ENCODE assay signal across 8 mouse cellular contexts in the genomic region with DNA sequence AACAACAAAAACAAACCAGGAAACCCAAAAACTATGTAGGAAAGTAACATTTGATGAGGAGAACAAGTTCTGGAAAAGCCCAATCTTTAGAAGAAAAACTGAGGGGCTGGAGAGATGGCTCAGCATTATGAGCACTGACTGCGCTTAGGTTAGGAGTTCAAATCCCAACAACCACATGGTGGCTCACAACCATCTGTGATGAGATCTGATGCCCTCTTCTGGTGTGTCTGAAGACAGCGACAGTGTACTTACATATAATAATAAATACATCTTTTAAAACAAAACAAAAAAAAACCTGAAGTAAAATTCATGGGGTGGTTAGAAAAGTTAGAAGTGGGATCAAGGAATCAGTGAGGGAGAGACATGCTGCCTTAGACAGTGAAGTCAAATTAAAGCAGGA. TPM values are rescaled to one million over a fixed set of nuclear protein-coding genes. Genes with fewer than 3 reads are reported as not detected.
DNase-seq lines count a peak whose midpoint lies in the region; ATAC-seq and TF ChIP-seq lines count a peak whose summit lies in the region.

No protein-coding gene starts in this region.

- ATAC-seq in heart, embryonic 11.5 days (replicated peaks; ENCODE audit: insufficient number of reproducible peaks, low FRiP score, low TSS enrichment) = no peak
- no peak for ATAC-seq in forebrain, embryonic 16.5 days
- ATAC-seq in liver, embryonic 16.5 days (ENCODE audit: low read depth) = no peak

- peak overlapping the region; percentile 65 for H3K4me2 ChIP-seq in heart, embryonic 11.5 days
- peak overlapping the region; percentile 61 for H3K4me2 ChIP-seq in forebrain, embryonic 16.5 days (ENCODE audit: low read length)
- H3K4me2 ChIP-seq in liver, embryonic 16.5 days (ENCODE audit: low read depth, low read length) = peak overlapping the region; percentile 71

- peaks cover 8% of the 10 kb centered on the region for H3K4me1 ChIP-seq in heart, embryonic 11.5 days (ENCODE audit: control insufficient read depth, insufficient read depth, low read length)
- H3K4me1 ChIP-seq in E14TG2a.4 (replicated peaks; ENCODE audit: low read depth, low read length) = peaks cover 23% of the 10 kb centered on the region
- peaks cover 16% of the 10 kb centered on the region for H3K4me1 ChIP-seq in forebrain, embryonic 16.5 days (replicated peaks; ENCODE audit: control insufficient read depth, insufficient read depth, low read length)
- H3K4me1 ChIP-seq in liver, embryonic 16.5 days (ENCODE audit: control insufficient read depth, low read depth, low read length) = peaks cover 7% of the 10 kb centered on the region

- H3K27me3 ChIP-seq in heart, embryonic 11.5 days (ENCODE audit: control insufficient read depth, insufficient read depth, low read length) = no peaks in the 10 kb centered on the region
- H3K27me3 ChIP-seq in E14TG2a.4 (ENCODE audit: insufficient read depth, low read length) = no peaks in the 10 kb centered on the region
- no peaks in the 10 kb centered on the region for H3K27me3 ChIP-seq in forebrain, embryonic 16.5 days (replicated peaks; ENCODE audit: control insufficient read depth, insufficient read depth, low read length)
- H3K27me3 ChIP-seq in liver, embryonic 16.5 days (ENCODE audit: control insufficient read depth, insufficient read depth, low read depth, low read length) = no peaks in the 10 kb centered on the region

- H3K9ac ChIP-seq in heart, embryonic 11.5 days (ENCODE audit: low read depth, low read length) = peak overlapping the region; percentile 99; the same call in 1 of the 2 replicates
- no peak overlapping the region; the same call in 1 of the 2 replicates for H3K9ac ChIP-seq in forebrain, embryonic 16.5 days (replicated peaks; ENCODE audit: low read depth, low read length)
- H3K9ac ChIP-seq in liver, embryonic 16.5 days (ENCODE audit: low read depth, low read length) = no peak overlapping the region; the same call in 1 of the 2 replicates

- H3K9me3 ChIP-seq in heart, embryonic 11.5 days (replicated peaks; ENCODE audit: control insufficient read depth, low read length) = no peaks in the 10 kb centered on the region
- H3K9me3 ChIP-seq in E14TG2a.4 (ENCODE audit: low read length) = no peaks in the 10 kb centered on the region
- no peaks in the 10 kb centered on the region for H3K9me3 ChIP-seq in forebrain, embryonic 16.5 days (ENCODE audit: control insufficient read depth, low read length)
- no peaks in the 10 kb centered on the region for H3K9me3 ChIP-seq in liver, embryonic 16.5 days (replicated peaks; ENCODE audit: control insufficient read depth, low read length)

- 62% methylated on average over 2 of the region's 2 CpGs for WGBS in heart, embryonic 11.5 days (ENCODE audit: insufficient replicate concordance)
- 73% methylated on average over 2 of the region's 2 CpGs for WGBS in forebrain, embryonic 16.5 days
- 75% methylated on average over 2 of the region's 2 CpGs for WGBS in liver, embryonic 16.5 days (ENCODE audit: insufficient replicate concordance)

- H3K4me3 ChIP-seq in heart, embryonic 11.5 days (ENCODE audit: low read depth, low read length) = peak overlapping the region; percentile 97
- peak overlapping the region; percentile 97 for H3K4me3 ChIP-seq in E14TG2a.4 (replicated peaks; ENCODE audit: low read length)
- peak overlapping the region; percentile 93 for H3K4me3 ChIP-seq in forebrain, embryonic 16.5 days (replicated peaks; ENCODE audit: low read length)
- H3K4me3 ChIP-seq in liver, embryonic 16.5 days (ENCODE audit: low read depth, low read length) = peak overlapping the region; percentile 98

- H3K27ac ChIP-seq in heart, embryonic 11.5 days (ENCODE audit: low read depth, low read length) = peak overlapping the region; percentile 90
- H3K27ac ChIP-seq in forebrain, embryonic 16.5 days (ENCODE audit: low read length) = peak overlapping the region; percentile 92
- no peak overlapping the region for H3K27ac ChIP-seq in liver, embryonic 16.5 days (ENCODE audit: low read length)

- no peaks in the 10 kb centered on the region for H3K36me3 ChIP-seq in heart, embryonic 11.5 days (ENCODE audit: control insufficient read depth, insufficient read depth, low read length)
- H3K36me3 ChIP-seq in E14TG2a.4 (ENCODE audit: insufficient read depth, low read length) = peaks cover 11% of the 10 kb centered on the region; the same call in 1 of the 2 replicates
- H3K36me3 ChIP-seq in forebrain, embryonic 16.5 days (ENCODE audit: control insufficient read depth, insufficient read depth) = no peaks in the 10 kb centered on the region
- H3K36me3 ChIP-seq in liver, embryonic 16.5 days (ENCODE audit: control insufficient read depth, insufficient read depth) = no peaks in the 10 kb centered on the region

- TF ChIP-seq CTCF in E14TG2a.4 (conservative IDR thresholded peaks at IDR 0.05; ENCODE audit: low read length) = no peak

- DNase-seq in heart, adult 9 months (ENCODE audit: low spot score in 2 of 2) = no peak
- no peak for DNase-seq in cerebellum, adult 18-20 months
- no peak for DNase-seq in frontal cortex, adult 2 months (ENCODE audit: extremely low spot score in 1 of 2, low spot score in 1 of 2)
- no peak for DNase-seq in right cerebral cortex, postnatal 36 days (ENCODE audit: low spot score in 2 of 2)

RNA-seq across cellular contexts. Expression of gene Atp5l, which starts 1.0 kb away (rescaled TPM):
- polyA plus RNA-seq in heart, embryonic 11.5 days (2014; fragmentation: Nextera tagmentation; extraction: Ambion mirVana) = 943 and 1,030 TPM in 2 replicates
- polyA plus RNA-seq in forebrain, embryonic 16.5 days (2015; fragmentation: Nextera tagmentation; extraction: Ambion mirVana) = 638 and 661 TPM in 2 replicates
- 467 and 488 TPM in 2 replicates for polyA plus RNA-seq in liver, embryonic 16.5 days (2015; fragmentation: Nextera tagmentation; extraction: Ambion mirVana)
- 723 and 788 TPM in 2 replicates for polyA plus RNA-seq in frontal cortex, adult 2 months (2012; rRNA removed)

RNA-seq across cellular contexts. Expression of gene Kmt2a, which starts 40.4 kb away (rescaled TPM):
- 7.3 and 13.9 TPM in 2 replicates for polyA plus RNA-seq in heart, embryonic 11.5 days (2014; fragmentation: Nextera tagmentation; extraction: Ambion mirVana)
- polyA plus RNA-seq in forebrain, embryonic 16.5 days (2015; fragmentation: Nextera tagmentation; extraction: Ambion mirVana) = 22.2 and 24.3 TPM in 2 replicates
- 2.6 and 3.0 TPM in 2 replicates for polyA plus RNA-seq in liver, embryonic 16.5 days (2015; fragmentation: Nextera tagmentation; extraction: Ambion mirVana)
- polyA plus RNA-seq in frontal cortex, adult 2 months (2012; rRNA removed) = 29.9 and 32.5 TPM in 2 replicates

RNA-seq across cellular contexts. Expression of gene Ube4a, which starts 43.9 kb away (rescaled TPM):
- 22.7 and 26.5 TPM in 2 replicates for polyA plus RNA-seq in heart, embryonic 11.5 days (2014; fragmentation: Nextera tagmentation; extraction: Ambion mirVana)
- 38.5 and 42.7 TPM in 2 replicates for polyA plus RNA-seq in forebrain, embryonic 16.5 days (2015; fragmentation: Nextera tagmentation; extraction: Ambion mirVana)
- 10.0 and 11.5 TPM in 2 replicates for polyA plus RNA-seq in liver, embryonic 16.5 days (2015; fragmentation: Nextera tagmentation; extraction: Ambion mirVana)
- 25.3 and 27.4 TPM in 2 replicates for polyA plus RNA-seq in frontal cortex, adult 2 months (2012; rRNA removed)

RNA-seq across cellular contexts. Expression of gene Cd3g, which starts 58.7 kb away (rescaled TPM):
- not detected in 2 replicates for polyA plus RNA-seq in heart, embryonic 11.5 days (2014; fragmentation: Nextera tagmentation; extraction: Ambion mirVana)
- not detected in 2 replicates for polyA plus RNA-seq in forebrain, embryonic 16.5 days (2015; fragmentation: Nextera tagmentation; extraction: Ambion mirVana)
- polyA plus RNA-seq in liver, embryonic 16.5 days (2015; fragmentation: Nextera tagmentation; extraction: Ambion mirVana) = 0.32 and 0.58 TPM in 2 replicates
- polyA plus RNA-seq in frontal cortex, adult 2 months (2012; rRNA removed) = 0.13 TPM in 1 of 2 replicates, not detected in the other
